Comparison of ENCODE assay signal across 9 mouse cellular contexts in genomic region chr13:33894207-33894606, GRCm38 (mm10). TPM values are rescaled to one million over a fixed set of nuclear protein-coding genes. Genes with fewer than 3 reads are reported as not detected.
DNase-seq lines count a peak whose midpoint lies in the region; ATAC-seq and TF ChIP-seq lines count a peak whose summit lies in the region.
"Had no signal": no experiment of that assay in that cellular context is flagged by ENCODE, and none has a peak within 500 bp of the region (broad histone marks: within the 10 kb centered on the region; RNA-seq: fewer than 3 reads in every experiment).

No protein-coding gene starts in this region.

- H3K9ac ChIP-seq in kidney, postnatal 0 days (ENCODE audit: low read depth, low read length) = no peak overlapping the region
- H3K9ac ChIP-seq in limb, embryonic 14.5 days (ENCODE audit: low read depth, low read length, severe bottlenecking) = no peak overlapping the region
- H3K9ac ChIP-seq: liver, embryonic 15.5 days had no signal

- no peaks in the 10 kb centered on the region for H3K4me1 ChIP-seq in kidney, postnatal 0 days (replicated peaks; ENCODE audit: insufficient read depth, low read length)
- H3K4me1 ChIP-seq in E14TG2a.4 (replicated peaks; ENCODE audit: low read depth, low read length) = no peaks in the 10 kb centered on the region
- no peaks in the 10 kb centered on the region for H3K4me1 ChIP-seq in limb, embryonic 14.5 days (ENCODE audit: control insufficient read depth, insufficient read depth, low read length)
- H3K4me1 ChIP-seq: liver, embryonic 15.5 days had no signal

- no peaks in the 10 kb centered on the region for H3K27me3 ChIP-seq in kidney, postnatal 0 days (ENCODE audit: insufficient read depth, low read length)
- no peaks in the 10 kb centered on the region for H3K27me3 ChIP-seq in E14TG2a.4 (ENCODE audit: insufficient read depth, low read length)
- no peaks in the 10 kb centered on the region for H3K27me3 ChIP-seq in limb, embryonic 14.5 days (ENCODE audit: control insufficient read depth, insufficient read depth, low read length)
- H3K27me3 ChIP-seq: liver, embryonic 15.5 days had no signal

- H3K36me3 ChIP-seq in kidney, postnatal 0 days (ENCODE audit: insufficient read depth, low read length) = no peaks in the 10 kb centered on the region
- H3K36me3 ChIP-seq in E14TG2a.4 (ENCODE audit: insufficient read depth, low read length) = peaks cover 22% of the 10 kb centered on the region
- no peaks in the 10 kb centered on the region for H3K36me3 ChIP-seq in limb, embryonic 14.5 days (ENCODE audit: control insufficient read depth, insufficient read depth, low read length)
- H3K36me3 ChIP-seq: liver, embryonic 15.5 days had no signal

- no peak for ATAC-seq in kidney, postnatal 0 days (replicated peaks; ENCODE audit: low FRiP score, low read depth)
- no peak for ATAC-seq in limb, embryonic 14.5 days (ENCODE audit: low FRiP score, low read depth)

- H3K27ac ChIP-seq in kidney, postnatal 0 days = no peak overlapping the region
- no peak overlapping the region for H3K27ac ChIP-seq in limb, embryonic 14.5 days (replicated peaks; ENCODE audit: low read depth, low read length)
- H3K27ac ChIP-seq: liver, embryonic 15.5 days had no signal

- no peak for TF ChIP-seq POLR2A in limb, embryonic 14.5 days (IDR thresholded peaks at IDR 0.05; ENCODE audit: borderline replicate concordance, extremely low read depth, insufficient read depth, insufficient read length)

- DNase-seq in kidney, postnatal 0 days (ENCODE audit: low spot score) = peak; percentile 64
- no peak for DNase-seq in kidney, adult 11 months
- DNase-seq in ZHBTc4 (ENCODE audit: low read depth, low spot score) = peak; percentile 76
- DNase-seq in embryo, embryonic 10.5 days (ENCODE audit: low spot score) = peak; percentile 55
- DNase-seq in limb, embryonic 14.5 days (ENCODE audit: low spot score) = peak; percentile 30
- DNase-seq in thymus, postnatal 14 days = peak; percentile 7
- no peak for DNase-seq in heart, adult 9 months (ENCODE audit: low spot score in 2 of 2)

- peak; percentile 76 for TF ChIP-seq CTCF in kidney, postnatal 0 days (IDR thresholded peaks at IDR 0.05; ENCODE audit: low read depth)
- peak; percentile 45 for TF ChIP-seq CTCF in E14TG2a.4 (conservative IDR thresholded peaks at IDR 0.05; ENCODE audit: low read length)

- no peaks in the 10 kb centered on the region for H3K9me3 ChIP-seq in kidney, postnatal 0 days (replicated peaks; ENCODE audit: low read length)
- H3K9me3 ChIP-seq in E14TG2a.4 (ENCODE audit: low read length) = peaks cover 7% of the 10 kb centered on the region; the same call in 1 of the 2 replicates
- no peaks in the 10 kb centered on the region for H3K9me3 ChIP-seq in limb, embryonic 14.5 days (ENCODE audit: control insufficient read depth, low read length)
- H3K9me3 ChIP-seq: liver, embryonic 15.5 days had no signal

- H3K4me2 ChIP-seq in kidney, postnatal 0 days (ENCODE audit: low read length) = no peak overlapping the region
- H3K4me2 ChIP-seq in limb, embryonic 14.5 days (replicated peaks; ENCODE audit: low read depth, low read length, severe bottlenecking) = no peak overlapping the region
- H3K4me2 ChIP-seq: liver, embryonic 15.5 days had no signal

- WGBS in kidney, postnatal 0 days = 54% methylated on average over 2 of the region's 2 CpGs
- 31% methylated on average over 2 of the region's 2 CpGs for WGBS in limb, embryonic 14.5 days

- H3K4me3 ChIP-seq in kidney, postnatal 0 days (replicated peaks; ENCODE audit: low read depth, low read length) = no peak overlapping the region
- H3K4me3 ChIP-seq in E14TG2a.4 (replicated peaks; ENCODE audit: low read length) = no peak overlapping the region
- no peak overlapping the region for H3K4me3 ChIP-seq in limb, embryonic 14.5 days (replicated peaks; ENCODE audit: low read length)
- H3K4me3 ChIP-seq: liver, embryonic 15.5 days had no signal

RNA-seq across cellular contexts. Expression of gene Serpinb6c, which starts 11.3 kb away (rescaled TPM):
- 0.17 and 0.24 TPM in 2 replicates for polyA plus RNA-seq in kidney, postnatal 0 days (2015; fragmentation: Nextera tagmentation; extraction: Ambion mirVana)
- 0.25 and 0.27 TPM in 2 replicates for polyA plus RNA-seq in limb, embryonic 14.5 days (2012; rRNA removed)
- polyA plus RNA-seq in limb, embryonic 14.5 days (2014; fragmentation: Nextera tagmentation; extraction: Ambion mirVana) = 0.54 and 0.80 TPM in 2 replicates
- polyA plus RNA-seq: liver, embryonic 15.5 days had no signal

RNA-seq across cellular contexts. Expression of gene Serpinb6e, which starts 51.0 kb away (rescaled TPM):
- polyA plus RNA-seq in kidney, postnatal 0 days (2015; fragmentation: Nextera tagmentation; extraction: Ambion mirVana) = not detected in 2 replicates
- polyA plus RNA-seq in limb, embryonic 14.5 days (2012; rRNA removed) = 0.05 TPM in 1 of 2 replicates, not detected in the other
- polyA plus RNA-seq in limb, embryonic 14.5 days (2014; fragmentation: Nextera tagmentation; extraction: Ambion mirVana) = not detected in 2 replicates
- polyA plus RNA-seq: liver, embryonic 15.5 days had no signal

Comparison
In these comparisons a context has a peak if more than half of its experiments do, and no peak if none do; other contexts are left out.
1. DNase-seq: peak in kidney, postnatal 0 days (single experiment), ZHBTc4 (single experiment), embryo, embryonic 10.5 days (single experiment), limb, embryonic 14.5 days (single experiment) and thymus, postnatal 14 days (single experiment); none in kidney, adult 11 months (single experiment) and heart, adult 9 months (0 of 2).